Mouse (Mus musculus) midbrain, postnatal 0 days (tissue): ENCODE data around the gene Olfr353. TPM values are rescaled to one million over a fixed set of nuclear protein-coding genes. Genes with fewer than 3 reads are reported as not detected.

ENCODE experiments used
- ATAC-seq: fragments of 200-750 bp; cut with Nextera tagmentation; 2 replicates; pipeline ENCODE4 v1.8.0; 2017; ENCODE audit warnings: moderate number of reproducible peaks, mild to moderate bottlenecking, moderate TSS enrichment, moderate library complexity; ENCODE audit not compliant: low FRiP score
- DNase-seq: peaks from one replicate; pipeline ENCODE4 v3.0.0-alpha.2; 2015; ENCODE audit warnings: low spot score
- H3K27ac ChIP-seq: fragments of 300-500 bp; sonication (generic); 2 replicates; pipeline ENCODE4 v1.5.1; 2014; ENCODE audit warnings: low read depth, mild to moderate bottlenecking, low read length, mixed read lengths
- H3K27me3 ChIP-seq: fragments of 300-500 bp; sonication (generic); 2 replicates; pipeline ENCODE4 v1.6.1; 2014; ENCODE audit warnings: low read length, control low read depth, mixed read lengths; ENCODE audit not compliant: insufficient read depth
- H3K36me3 ChIP-seq: fragments of 300-500 bp; sonication (generic); 2 replicates; pipeline ENCODE4 v1.6.1; 2014; ENCODE audit warnings: low read length, control low read depth, mixed read lengths; ENCODE audit not compliant: insufficient read depth
- H3K4me1 ChIP-seq: fragments of 300-500 bp; sonication (generic); 2 replicates; pipeline ENCODE4 v1.6.1; 2014; ENCODE audit warnings: mild to moderate bottlenecking, control low read depth, antibody characterized with exemption, low read length, mixed read lengths; ENCODE audit not compliant: insufficient read depth
- H3K4me2 ChIP-seq: fragments of 300-500 bp; sonication (generic); 2 replicates; pipeline ENCODE4 v1.6.1; 2014; ENCODE audit warnings: low read depth, mild to moderate bottlenecking, low read length, mixed read lengths; ENCODE audit not compliant: poor library complexity, severe bottlenecking
- H3K4me3 ChIP-seq: fragments of 300-500 bp; sonication (generic); 2 replicates; pipeline ENCODE4 v1.5.1; 2014; ENCODE audit warnings: low read depth, mild to moderate bottlenecking, low read length, moderate library complexity
- H3K9ac ChIP-seq: fragments of 300-500 bp; sonication (generic); replicated peaks from 2 replicates; pipeline ENCODE4 v1.6.1; 2014; ENCODE audit warnings: mild to moderate bottlenecking, low read length, moderate library complexity, mixed read lengths; ENCODE audit not compliant: poor library complexity, severe bottlenecking
- H3K9me3 ChIP-seq: fragments of 300-500 bp; sonication (generic); 2 replicates; pipeline ENCODE4 v1.6.1; 2016; ENCODE audit warnings: low read length, control low read depth
- CTCF ChIP-seq: IDR thresholded peaks from 2 replicates; pipeline ENCODE4 v1.5.1; 2016; ENCODE audit warnings: antibody characterized with exemption, mild to moderate bottlenecking
- WGBS: fragments of 180-500 bp; shearing (Covaris S2); extraction: QIAGEN DNeasy Blood & Tissue Kit; methylation state at CpG from one replicate; pipeline ENCODE4 v1.1.7; 2014; 5-methylcytosine and 5-hydroxymethylcytosine counted together
- polyA plus RNA-seq: library from polyadenylated mRNA; unstranded; fragments of >200 nt; fragmentation: Nextera tagmentation; extraction: Ambion mirVana; gene quantifications from 2 replicates; pipeline ENCODE4 v1.2.1, GENCODE M21; 2015
- total RNA-seq: library from RNA; depleted of rRNA; stranded (reverse); fragments of >200 nt; gene quantifications from 2 replicates; pipeline ENCODE4 v1.2.3, GENCODE M21; 2014; rRNA removed

The Olfr353 gene
- total and polyA plus RNA-seq, 2 experiments from 2014 or later: not detected

GRCm38 (mm10) chr2:36862560-36862959 is 30.2 kb downstream of the Olfr353 start, which contains the start of gene Olfr351:
Olfr351 (minus strand) TSS chr2:36862660.
- DNase-seq (no peak), ATAC-seq (no peak)
- Histone ChIP-seq H3K27me3 (no peaks in the 10 kb centered on the region), H3K9ac (no peak within 1 kb of the TSS), H3K4me1 (no peaks in the 10 kb centered on the region), H3K4me3 (no peak within 1 kb of the TSS), H3K4me2 (no peak within 1 kb of the TSS), H3K9me3 (peaks cover 21% of the 10 kb centered on the region; the same call in 1 of the 2 replicates), H3K27ac (no peak within 1 kb of the TSS), H3K36me3 (no peaks in the 10 kb centered on the region)
- 84% methylated on average over 1 of the region's 1 CpGs for WGBS
- no peak for TF ChIP-seq CTCF

DNA sequence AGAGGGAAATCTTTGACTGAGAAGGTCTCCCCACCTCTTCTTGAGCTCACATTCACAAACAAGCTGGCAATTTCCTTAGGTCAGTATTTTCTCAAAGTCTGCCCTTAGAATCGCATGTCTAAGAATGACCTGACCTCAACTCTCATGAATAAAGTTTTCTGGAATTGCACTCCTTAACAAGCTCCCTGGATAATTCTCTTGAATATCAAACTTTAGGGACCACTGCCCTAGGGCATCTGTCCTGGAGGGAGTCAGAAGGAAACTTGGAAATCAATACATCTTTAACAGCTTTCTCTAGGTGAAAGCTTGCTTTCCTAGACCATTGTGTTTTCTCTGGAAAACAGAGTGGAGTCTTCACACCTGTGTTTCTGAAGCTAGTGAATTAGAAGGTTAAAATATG is 46.7 kb downstream of the Olfr353 start, which contains the start of gene Olfr350:
Gene Olfr350 (plus strand): TSS at position 301 of the 400 bp plus-strand sequence.
- Histone ChIP-seq H3K27me3 (no peaks in the 10 kb centered on the region), H3K4me3 (no peak within 1 kb of the TSS), H3K4me2 (no peak within 1 kb of the TSS), H3K4me1 (no peaks in the 10 kb centered on the region), H3K36me3 (no peaks in the 10 kb centered on the region), H3K9ac (no peak within 1 kb of the TSS), H3K27ac (no peak within 1 kb of the TSS), H3K9me3 (peaks cover 20% of the 10 kb centered on the region; the same call in 1 of the 2 replicates)
- 81% methylated on average over 1 of the region's 1 CpGs for WGBS
- no peak for DNase-seq
- TF ChIP-seq CTCF: no peak
- ATAC-seq: no peak

Other genes with a start within 250 kb of the Olfr353 start
- not detected in 2 replicates for gene Olfr346, start 207.1 kb downstream of the Olfr353 start, total RNA-seq
- not detected in 2 replicates for gene Olfr346, start 207.1 kb downstream of the Olfr353 start, polyA plus RNA-seq
- not detected in 2 replicates for gene Olfr347, start 161.0 kb downstream of the Olfr353 start, total RNA-seq
- not detected in 2 replicates for gene Olfr347, start 161.0 kb downstream of the Olfr353 start, polyA plus RNA-seq
- not detected in 2 replicates for gene Olfr348, start 108.7 kb downstream of the Olfr353 start, total RNA-seq
- not detected in 2 replicates for gene Olfr348, start 108.7 kb downstream of the Olfr353 start, polyA plus RNA-seq
- gene Olfr50, start 102.4 kb downstream of the Olfr353 start, total RNA-seq: not detected in 2 replicates
- not detected in 2 replicates for gene Olfr50, start 102.4 kb downstream of the Olfr353 start, polyA plus RNA-seq
- not detected in 2 replicates for gene Olfr3, start 75.9 kb downstream of the Olfr353 start, total RNA-seq
- gene Olfr3, start 75.9 kb downstream of the Olfr353 start, polyA plus RNA-seq: not detected in 2 replicates
- not detected in 2 replicates for gene Olfr350, start 46.6 kb downstream of the Olfr353 start, total RNA-seq
- not detected in 2 replicates for gene Olfr350, start 46.6 kb downstream of the Olfr353 start, polyA plus RNA-seq
- not detected in 2 replicates for gene Olfr351, start 30.3 kb downstream of the Olfr353 start, total RNA-seq
- not detected in 2 replicates for gene Olfr351, start 30.3 kb downstream of the Olfr353 start, polyA plus RNA-seq
- gene Olfr352, start 24.5 kb downstream of the Olfr353 start, total RNA-seq: not detected in 2 replicates
- not detected in 2 replicates for gene Olfr352, start 24.5 kb downstream of the Olfr353 start, polyA plus RNA-seq
- not detected in 2 replicates for gene Olfr354, start 12.7 kb upstream of the Olfr353 start, total RNA-seq
- not detected in 2 replicates for gene Olfr354, start 12.7 kb upstream of the Olfr353 start, polyA plus RNA-seq
- gene Olfr355, start 36.0 kb upstream of the Olfr353 start, total RNA-seq: not detected in 2 replicates
- gene Olfr355, start 36.0 kb upstream of the Olfr353 start, polyA plus RNA-seq: not detected in 2 replicates
- not detected in 2 replicates for gene Olfr356, start 44.2 kb upstream of the Olfr353 start, total RNA-seq
- not detected in 2 replicates for gene Olfr356, start 44.2 kb upstream of the Olfr353 start, polyA plus RNA-seq
- gene Olfr357, start 100.9 kb upstream of the Olfr353 start, total RNA-seq: not detected in 2 replicates
- gene Olfr357, start 100.9 kb upstream of the Olfr353 start, polyA plus RNA-seq: not detected in 2 replicates
- not detected in 2 replicates for gene Olfr358, start 116.4 kb upstream of the Olfr353 start, total RNA-seq
- not detected in 2 replicates for gene Olfr358, start 116.4 kb upstream of the Olfr353 start, polyA plus RNA-seq
- not detected in 2 replicates for gene Olfr360, start 172.8 kb upstream of the Olfr353 start, total RNA-seq
- gene Olfr360, start 172.8 kb upstream of the Olfr353 start, polyA plus RNA-seq: not detected in 2 replicates
- gene Olfr361, start 196.4 kb upstream of the Olfr353 start, total RNA-seq: not detected in 2 replicates
- not detected in 2 replicates for gene Olfr361, start 196.4 kb upstream of the Olfr353 start, polyA plus RNA-seq
- not detected in 2 replicates for gene Olfr362, start 225.0 kb upstream of the Olfr353 start, total RNA-seq
- gene Olfr362, start 225.0 kb upstream of the Olfr353 start, polyA plus RNA-seq: not detected in 2 replicates
- gene Olfr364-ps1, start 246.4 kb upstream of the Olfr353 start, total RNA-seq: not detected in 2 replicates
- gene Olfr364-ps1, start 246.4 kb upstream of the Olfr353 start, polyA plus RNA-seq: not detected in 2 replicates